Mouse (Mus musculus) lung, embryonic 15.5 days (tissue): Measurements from ENCODE around the gene Mgrn1. TPM values are rescaled to one million over a fixed set of nuclear protein-coding genes. Genes with fewer than 3 reads are reported as not detected.

Experiments
- ATAC-seq: fragments of 200-750 bp; cut with Nextera tagmentation; 2 replicates; pipeline ENCODE4 v1.8.0; 2017; ENCODE audit warnings: moderate number of reproducible peaks, borderline replicate concordance; ENCODE audit not compliant: low FRiP score, low TSS enrichment; ENCODE audit errors: extremely low read depth
- H3K27ac ChIP-seq: fragments of 300-500 bp; sonication (generic); 2 replicates; pipeline ENCODE4 v1.5.1; 2015; ENCODE audit warnings: moderate library complexity, mild to moderate bottlenecking, inconsistent platforms
- H3K27me3 ChIP-seq: fragments of 300-500 bp; sonication (generic); 2 replicates; pipeline ENCODE4 v1.6.1; 2015; ENCODE audit warnings: inconsistent platforms
- H3K36me3 ChIP-seq: fragments of 300-500 bp; sonication (generic); 2 replicates; pipeline ENCODE4 v1.6.1; 2015; ENCODE audit warnings: inconsistent platforms
- H3K4me1 ChIP-seq: fragments of 300-500 bp; sonication (generic); 2 replicates; pipeline ENCODE4 v1.6.1; 2015; ENCODE audit warnings: inconsistent platforms
- H3K4me2 ChIP-seq: fragments of 300-500 bp; sonication (generic); 2 replicates; pipeline ENCODE4 v1.6.1; 2015; ENCODE audit warnings: inconsistent platforms, mild to moderate bottlenecking, moderate library complexity
- H3K4me3 ChIP-seq: fragments of 300-500 bp; sonication (generic); 2 replicates; pipeline ENCODE4 v1.5.1; 2015; ENCODE audit warnings: mild to moderate bottlenecking, inconsistent platforms
- H3K9ac ChIP-seq: fragments of 300-500 bp; sonication (generic); 2 replicates; pipeline ENCODE4 v1.6.1; 2015; ENCODE audit warnings: inconsistent platforms
- H3K9me3 ChIP-seq: fragments of 300-500 bp; sonication (generic); 2 replicates; pipeline ENCODE4 v1.6.1; 2016; ENCODE audit warnings: inconsistent platforms
- WGBS: fragments of 180-500 bp; shearing (Covaris S2); methylation state at CpG from one replicate; pipeline ENCODE4 v1.1.7; 2015; 5-methylcytosine and 5-hydroxymethylcytosine counted together
- polyA plus RNA-seq: library from polyadenylated mRNA; unstranded; fragments of >200 nt; fragmentation: Nextera tagmentation; extraction: Ambion mirVana; gene quantifications from 2 replicates; pipeline ENCODE4 v1.2.1, GENCODE M21; 2015

The Mgrn1 gene
- polyA plus RNA-seq, 1 experiment from 2014 or later, result 93.0 TPM

- no peak for ATAC-seq
- Histone ChIP-seq H3K9me3 (no peaks in the 10 kb centered on the region), H3K4me2 (no peak overlapping the region), H3K4me3 (no peak overlapping the region), H3K4me1 (peaks cover 14% of the 10 kb centered on the region; the same call in 1 of the 2 replicates), H3K36me3 (no peaks in the 10 kb centered on the region), H3K27me3 (no peaks in the 10 kb centered on the region), H3K27ac (no peak overlapping the region), H3K9ac (no peak overlapping the region)
- 85% methylated on average over 8 of the region's 8 CpGs for WGBS
Observed at GRCm38 (mm10) chr16:4863742-4864141, 22.3 kb upstream of the Mgrn1 start.

- WGBS, result 40% methylated on average over 7 of the region's 7 CpGs
- ATAC-seq, result no peak
- no peaks in the 10 kb centered on the region for H3K9me3 ChIP-seq
- H3K4me3 ChIP-seq, result no peak overlapping the region
- no peak overlapping the region for H3K27ac ChIP-seq
- peaks cover 12% of the 10 kb centered on the region; the same call in 1 of the 2 replicates for H3K36me3 ChIP-seq
- H3K9ac ChIP-seq, result no peak overlapping the region
- H3K4me1 ChIP-seq, result peaks cover 14% of the 10 kb centered on the region; the same call in 1 of the 2 replicates
- no peak overlapping the region for H3K4me2 ChIP-seq
- H3K27me3 ChIP-seq, result no peaks in the 10 kb centered on the region
Observed at GRCm38 (mm10) chr16:4866101-4866695, 19.9 kb upstream of the Mgrn1 start.

GRCm38 (mm10) chr16:4870490-4870889, 15.6 kb upstream of the Mgrn1 start:
- Histone ChIP-seq H3K9me3 (no peaks in the 10 kb centered on the region), H3K27ac (no peak overlapping the region), H3K4me2 (no peak overlapping the region), H3K36me3 (peaks cover 33% of the 10 kb centered on the region), H3K27me3 (no peaks in the 10 kb centered on the region), H3K4me1 (peaks cover 14% of the 10 kb centered on the region), H3K9ac (no peak overlapping the region), H3K4me3 (no peak overlapping the region)
- 79% methylated on average over 5 of the region's 5 CpGs for WGBS
- no peak for ATAC-seq

GRCm38 (mm10) chr16:4871926-4872325, 14.1 kb upstream of the Mgrn1 start:
- Histone ChIP-seq H3K9ac (no peak overlapping the region), H3K4me1 (peaks cover 23% of the 10 kb centered on the region), H3K36me3 (peaks cover 33% of the 10 kb centered on the region), H3K4me2 (no peak overlapping the region), H3K27me3 (no peaks in the 10 kb centered on the region), H3K4me3 (no peak overlapping the region), H3K9me3 (no peaks in the 10 kb centered on the region), H3K27ac (0 out of 2 replicates have a peak overlapping the region, but pooled peaks have one; percentile 8)
- 72% methylated on average over 2 of the region's 2 CpGs for WGBS
- ATAC-seq, result no peak

GRCm38 (mm10) chr16:4875198-4876032, 10.6 kb upstream of the Mgrn1 start:
- peaks cover 21% of the 10 kb centered on the region for H3K36me3 ChIP-seq
- H3K4me1 ChIP-seq, result peaks cover 40% of the 10 kb centered on the region
- H3K4me2 ChIP-seq, result peak overlapping the region; percentile 20
- H3K4me3 ChIP-seq, result no peak overlapping the region
- no peaks in the 10 kb centered on the region for H3K9me3 ChIP-seq
- no peak overlapping the region for H3K9ac ChIP-seq
- no peak for ATAC-seq
- WGBS, result 60% methylated on average over 23 of the region's 23 CpGs
- H3K27ac ChIP-seq, result peak overlapping the region; percentile 60
- no peaks in the 10 kb centered on the region for H3K27me3 ChIP-seq

- Histone ChIP-seq H3K36me3 (peaks cover 21% of the 10 kb centered on the region), H3K4me2 (peak overlapping the region; percentile 20), H3K9me3 (no peaks in the 10 kb centered on the region), H3K4me1 (peaks cover 43% of the 10 kb centered on the region), H3K27ac (peak overlapping the region; percentile 60), H3K27me3 (no peaks in the 10 kb centered on the region), H3K4me3 (no peak overlapping the region), H3K9ac (no peak overlapping the region)
- no peak for ATAC-seq
- whole genome bisulfite sequencing, result 59% methylated on average over 8 of the region's 8 CpGs
Observed at GRCm38 (mm10) chr16:4876033-4876680, 9.9 kb upstream of the Mgrn1 start.

GRCm38 (mm10) chr16:4877195-4877594, 8.9 kb upstream of the Mgrn1 start:
- H3K27ac ChIP-seq, result peak overlapping the region; percentile 99
- H3K27me3 ChIP-seq, result no peaks in the 10 kb centered on the region
- peak overlapping the region; percentile 69 for H3K4me2 ChIP-seq
- WGBS, result 81% methylated on average over 4 of the region's 4 CpGs
- ATAC-seq, result no peak
- H3K9ac ChIP-seq, result no peak overlapping the region
- H3K4me3 ChIP-seq, result peak overlapping the region; percentile 76; the same call in 1 of the 2 replicates
- peaks cover 53% of the 10 kb centered on the region for H3K4me1 ChIP-seq
- H3K36me3 ChIP-seq, result peaks cover 21% of the 10 kb centered on the region
- H3K9me3 ChIP-seq, result no peaks in the 10 kb centered on the region

GRCm38 (mm10) chr16:4877701-4878100, 8.3 kb upstream of the Mgrn1 start:
- Histone ChIP-seq H3K27me3 (no peaks in the 10 kb centered on the region), H3K4me2 (peak overlapping the region; percentile 69), H3K27ac (peak overlapping the region; percentile 99), H3K9me3 (no peaks in the 10 kb centered on the region), H3K4me1 (peaks cover 54% of the 10 kb centered on the region), H3K36me3 (peaks cover 21% of the 10 kb centered on the region), H3K9ac (peak overlapping the region; percentile 74), H3K4me3 (peak overlapping the region; percentile 76)
- 55% methylated on average over 3 of the region's 3 CpGs for WGBS
- ATAC-seq, result no peak

- Histone ChIP-seq H3K4me2 (peak overlapping the region; percentile 69), H3K27ac (peak overlapping the region; percentile 99), H3K9ac (peak overlapping the region; percentile 74), H3K9me3 (no peaks in the 10 kb centered on the region), H3K4me3 (peak overlapping the region; percentile 76), H3K4me1 (peaks cover 54% of the 10 kb centered on the region), H3K36me3 (peaks cover 18% of the 10 kb centered on the region), H3K27me3 (no peaks in the 10 kb centered on the region)
- no peak for ATAC-seq
- WGBS, result 7% methylated on average over 5 of the region's 5 CpGs
Observed at GRCm38 (mm10) chr16:4878192-4878885, 7.7 kb upstream of the Mgrn1 start.

- peaks cover 54% of the 10 kb centered on the region for H3K4me1 ChIP-seq
- H3K27me3 ChIP-seq, result no peaks in the 10 kb centered on the region
- no peaks in the 10 kb centered on the region for H3K9me3 ChIP-seq
Observed at GRCm38 (mm10) chr16:4879101-4879707, 6.8 kb upstream of the Mgrn1 start.

GRCm38 (mm10) chr16:4879708-4880124, 6.3 kb upstream of the Mgrn1 start:
- H3K9ac ChIP-seq, result peak overlapping the region; percentile 74
- no peaks in the 10 kb centered on the region for H3K9me3 ChIP-seq
- H3K4me3 ChIP-seq, result peak overlapping the region; percentile 76
- H3K36me3 ChIP-seq, result peaks cover 5% of the 10 kb centered on the region; the same call in 1 of the 2 replicates
- H3K4me1 ChIP-seq, result peaks cover 53% of the 10 kb centered on the region
- WGBS, result under 1% methylated on average over 40 of the region's 40 CpGs
- ATAC-seq, result peak; percentile 71
- peak overlapping the region; percentile 69 for H3K4me2 ChIP-seq
- H3K27me3 ChIP-seq, result no peaks in the 10 kb centered on the region
- H3K27ac ChIP-seq, result peak overlapping the region; percentile 99

More at GRCm38 (mm10) chr16:4879101-4879707, 6.8 kb upstream of the Mgrn1 start:
- H3K27ac ChIP-seq, result peak overlapping the region; percentile 99
- H3K4me2 ChIP-seq, result peak overlapping the region; percentile 69
- H3K4me3 ChIP-seq, result peak overlapping the region; percentile 76
- H3K9ac ChIP-seq, result peak overlapping the region; percentile 74
- under 1% methylated on average over 48 of the region's 54 CpGs for WGBS
- peak; percentile 2; the same call in 1 of the 2 replicates for ATAC-seq
- peaks cover 10% of the 10 kb centered on the region for H3K36me3 ChIP-seq
